Mouse (Mus musculus): ENCODE data around the gene Erich3. TPM values are rescaled to one million over a fixed set of nuclear protein-coding genes. Genes with fewer than 3 reads are reported as not detected.

Erich3 gene
- polyA plus RNA-seq, 1 experiment: 0.42 TPM

GRCm38 (mm10) chr3:154754505-154754904 is 90.8 kb downstream of the Erich3 start:
- WGBS: 36% methylated on average over 3 of the region's 3 CpGs
- H3K27me3 ChIP-seq (ENCODE audit: control insufficient read depth, insufficient read depth, low read length): no peaks in the 10 kb centered on the region
- no peak for TF ChIP-seq POLR2A (IDR thresholded peaks at IDR 0.05; ENCODE audit: control insufficient read depth, extremely low read depth, insufficient read depth, low read length, poor library complexity)
- no peak for TF ChIP-seq CTCF (IDR thresholded peaks at IDR 0.05; ENCODE audit: borderline replicate concordance, control insufficient read depth, extremely low read depth, insufficient read depth, low read length, poor library complexity)
- H3K27ac ChIP-seq (ENCODE audit: control insufficient read depth, insufficient read depth, low read length): no peak overlapping the region
- H3K4me1 ChIP-seq (replicated peaks; ENCODE audit: control insufficient read depth, insufficient read depth, low read length): no peaks in the 10 kb centered on the region
- DNase-seq: no peak
- H3K36me3 ChIP-seq (ENCODE audit: control insufficient read depth, insufficient read depth, low read length): no peaks in the 10 kb centered on the region
- H3K4me3 ChIP-seq (ENCODE audit: control insufficient read depth, insufficient read depth, low read length): no peak overlapping the region

- Histone ChIP-seq H3K27me3 (ENCODE audit: control insufficient read depth, insufficient read depth, low read length) (no peaks in the 10 kb centered on the region), H3K4me1 (replicated peaks; ENCODE audit: control insufficient read depth, insufficient read depth, low read length) (no peaks in the 10 kb centered on the region), H3K36me3 (ENCODE audit: control insufficient read depth, insufficient read depth, low read length) (no peaks in the 10 kb centered on the region), H3K27ac (ENCODE audit: control insufficient read depth, insufficient read depth, low read length) (no peak overlapping the region), H3K4me3 (ENCODE audit: control insufficient read depth, insufficient read depth, low read length) (no peak overlapping the region)
- no peak for DNase-seq
- no peak for TF ChIP-seq POLR2A (IDR thresholded peaks at IDR 0.05; ENCODE audit: control insufficient read depth, extremely low read depth, insufficient read depth, low read length, poor library complexity)
- no peak for TF ChIP-seq CTCF (IDR thresholded peaks at IDR 0.05; ENCODE audit: borderline replicate concordance, control insufficient read depth, extremely low read depth, insufficient read depth, low read length, poor library complexity)
- WGBS: 98% methylated on average over 3 of the region's 3 CpGs
Observed at GRCm38 (mm10) chr3:154755225-154755624, 91.6 kb downstream of the Erich3 start.

- Histone ChIP-seq H3K27me3 (ENCODE audit: control insufficient read depth, insufficient read depth, low read length) (no peaks in the 10 kb centered on the region), H3K36me3 (ENCODE audit: control insufficient read depth, insufficient read depth, low read length) (no peaks in the 10 kb centered on the region), H3K4me3 (ENCODE audit: control insufficient read depth, insufficient read depth, low read length) (no peak overlapping the region), H3K27ac (ENCODE audit: control insufficient read depth, insufficient read depth, low read length) (no peak overlapping the region), H3K4me1 (replicated peaks; ENCODE audit: control insufficient read depth, insufficient read depth, low read length) (no peaks in the 10 kb centered on the region)
- WGBS: 90% methylated on average over 3 of the region's 3 CpGs
- no peak for TF ChIP-seq POLR2A (IDR thresholded peaks at IDR 0.05; ENCODE audit: control insufficient read depth, extremely low read depth, insufficient read depth, low read length, poor library complexity)
- TF ChIP-seq CTCF (IDR thresholded peaks at IDR 0.05; ENCODE audit: borderline replicate concordance, control insufficient read depth, extremely low read depth, insufficient read depth, low read length, poor library complexity): no peak
- DNase-seq: no peak
Observed at GRCm38 (mm10) chr3:154758089-154758488, 94.4 kb downstream of the Erich3 start.

GRCm38 (mm10) chr3:154761108-154761507 is 97.4 kb downstream of the Erich3 start:
- WGBS: 85% methylated on average over 3 of the region's 3 CpGs
- no peaks in the 10 kb centered on the region for H3K36me3 ChIP-seq (ENCODE audit: control insufficient read depth, insufficient read depth, low read length)
- DNase-seq: no peak
- no peaks in the 10 kb centered on the region for H3K4me1 ChIP-seq (replicated peaks; ENCODE audit: control insufficient read depth, insufficient read depth, low read length)
- H3K4me3 ChIP-seq (ENCODE audit: control insufficient read depth, insufficient read depth, low read length): no peak overlapping the region
- TF ChIP-seq CTCF (IDR thresholded peaks at IDR 0.05; ENCODE audit: borderline replicate concordance, control insufficient read depth, extremely low read depth, insufficient read depth, low read length, poor library complexity) (no peak), POLR2A (IDR thresholded peaks at IDR 0.05; ENCODE audit: control insufficient read depth, extremely low read depth, insufficient read depth, low read length, poor library complexity) (no peak)
- no peak overlapping the region for H3K27ac ChIP-seq (ENCODE audit: control insufficient read depth, insufficient read depth, low read length)
- no peaks in the 10 kb centered on the region for H3K27me3 ChIP-seq (ENCODE audit: control insufficient read depth, insufficient read depth, low read length)

- WGBS: 76% methylated on average over 9 of the region's 9 CpGs
- no peak for DNase-seq
- H3K27me3 ChIP-seq (ENCODE audit: control insufficient read depth, insufficient read depth, low read length): no peaks in the 10 kb centered on the region
- no peak overlapping the region for H3K4me3 ChIP-seq (ENCODE audit: control insufficient read depth, insufficient read depth, low read length)
- H3K4me1 ChIP-seq (replicated peaks; ENCODE audit: control insufficient read depth, insufficient read depth, low read length): no peaks in the 10 kb centered on the region
- H3K27ac ChIP-seq (ENCODE audit: control insufficient read depth, insufficient read depth, low read length): no peak overlapping the region
- H3K36me3 ChIP-seq (ENCODE audit: control insufficient read depth, insufficient read depth, low read length): no peaks in the 10 kb centered on the region
- TF ChIP-seq CTCF (IDR thresholded peaks at IDR 0.05; ENCODE audit: borderline replicate concordance, control insufficient read depth, extremely low read depth, insufficient read depth, low read length, poor library complexity) (no peak), POLR2A (IDR thresholded peaks at IDR 0.05; ENCODE audit: control insufficient read depth, extremely low read depth, insufficient read depth, low read length, poor library complexity) (no peak)
Observed at GRCm38 (mm10) chr3:154763374-154763773, 99.7 kb downstream of the Erich3 start.

GRCm38 (mm10) chr3:154764115-154764514 is 100.5 kb downstream of the Erich3 start:
- 86% methylated on average over 7 of the region's 7 CpGs for WGBS

GRCm38 (mm10) chr3:154766321-154766720 is 102.7 kb downstream of the Erich3 start:
- no peak for DNase-seq
- Histone ChIP-seq H3K4me3 (ENCODE audit: control insufficient read depth, insufficient read depth, low read length) (no peak overlapping the region), H3K36me3 (ENCODE audit: control insufficient read depth, insufficient read depth, low read length) (no peaks in the 10 kb centered on the region), H3K27me3 (ENCODE audit: control insufficient read depth, insufficient read depth, low read length) (no peaks in the 10 kb centered on the region), H3K27ac (ENCODE audit: control insufficient read depth, insufficient read depth, low read length) (no peak overlapping the region), H3K4me1 (replicated peaks; ENCODE audit: control insufficient read depth, insufficient read depth, low read length) (no peaks in the 10 kb centered on the region)
- TF ChIP-seq POLR2A (IDR thresholded peaks at IDR 0.05; ENCODE audit: control insufficient read depth, extremely low read depth, insufficient read depth, low read length, poor library complexity) (no peak), CTCF (IDR thresholded peaks at IDR 0.05; ENCODE audit: borderline replicate concordance, control insufficient read depth, extremely low read depth, insufficient read depth, low read length, poor library complexity) (no peak)
- WGBS: 89% methylated on average over 4 of the region's 4 CpGs

More at GRCm38 (mm10) chr3:154764115-154764514, 100.5 kb downstream of the Erich3 start:
- no peaks in the 10 kb centered on the region for H3K27me3 ChIP-seq (ENCODE audit: control insufficient read depth, insufficient read depth, low read length)
- no peak overlapping the region for H3K27ac ChIP-seq (ENCODE audit: control insufficient read depth, insufficient read depth, low read length)
- no peaks in the 10 kb centered on the region for H3K36me3 ChIP-seq (ENCODE audit: control insufficient read depth, insufficient read depth, low read length)
- no peak overlapping the region for H3K4me3 ChIP-seq (ENCODE audit: control insufficient read depth, insufficient read depth, low read length)
- no peak for DNase-seq
- TF ChIP-seq CTCF (IDR thresholded peaks at IDR 0.05; ENCODE audit: borderline replicate concordance, control insufficient read depth, extremely low read depth, insufficient read depth, low read length, poor library complexity) (no peak), POLR2A (IDR thresholded peaks at IDR 0.05; ENCODE audit: control insufficient read depth, extremely low read depth, insufficient read depth, low read length, poor library complexity) (no peak)
- no peaks in the 10 kb centered on the region for H3K4me1 ChIP-seq (replicated peaks; ENCODE audit: control insufficient read depth, insufficient read depth, low read length)
